Mouse (Mus musculus) WW6 (cell line): Measurements from ENCODE around the gene Gm11985.

Experiments used
- DNase-seq: peaks from one replicate; pipeline ENCODE4 v3.0.0-alpha.2; 2013; ENCODE audit warnings: low read depth, low spot score

Gm11985 gene

GRCm38 (mm10) chr11:7156427-7156826 is 31.9 kb downstream of the Gm11985 start:
- DNase-seq, result no peak

GRCm38 (mm10) chr11:7153081-7153480 is 35.3 kb downstream of the Gm11985 start:
- DNase-seq, result no peak

GRCm38 (mm10) chr11:7152371-7152770 is 36.0 kb downstream of the Gm11985 start:
- DNase-seq, result no peak

GRCm38 (mm10) chr11:7150511-7150910 is 37.9 kb downstream of the Gm11985 start:
- DNase-seq, result no peak

GRCm38 (mm10) chr11:7149471-7149870 is 38.9 kb downstream of the Gm11985 start:
- no peak for DNase-seq

- no peak for DNase-seq
These were observed 40.4 kb downstream of the Gm11985 start for GRCm38 (mm10) chr11:7147945-7148344.

- no peak for DNase-seq
These were observed 40.8 kb downstream of the Gm11985 start for GRCm38 (mm10) chr11:7147536-7147935.

- DNase-seq, result no peak
These were observed 43.1 kb downstream of the Gm11985 start for GRCm38 (mm10) chr11:7145221-7145620.

- no peak for DNase-seq
These were observed 44.0 kb downstream of the Gm11985 start for GRCm38 (mm10) chr11:7144369-7144768.

- no peak for DNase-seq
These were observed 45.6 kb downstream of the Gm11985 start for GRCm38 (mm10) chr11:7142725-7143124.

- DNase-seq, result no peak
These were observed 47.9 kb downstream of the Gm11985 start for GRCm38 (mm10) chr11:7140449-7140848.

GRCm38 (mm10) chr11:7138370-7138769 is 50.0 kb downstream of the Gm11985 start:
- no peak for DNase-seq

GRCm38 (mm10) chr11:7136246-7136855 is 52.0 kb downstream of the Gm11985 start:
- no peak for DNase-seq

- DNase-seq, result no peak
These were observed 52.6 kb downstream of the Gm11985 start for GRCm38 (mm10) chr11:7135763-7136162.

GRCm38 (mm10) chr11:7135301-7135700 is 53.1 kb downstream of the Gm11985 start:
- DNase-seq, result no peak

GRCm38 (mm10) chr11:7134319-7134718 is 54.0 kb downstream of the Gm11985 start:
- DNase-seq, result no peak

- DNase-seq, result no peak
These were observed 54.6 kb downstream of the Gm11985 start for GRCm38 (mm10) chr11:7133736-7134135.
